Mouse (Mus musculus): Measurements from ENCODE around the gene Piwil4.

GRCm38 (mm10) chr9:14770803-14771471, 30.4 kb upstream of the Piwil4 start, which contains the start of gene 1700012B09Rik:
- TF ChIP-seq CTCF (IDR thresholded peaks at IDR 0.05; ENCODE audit: insufficient read depth, low read depth, low read length) = no peak
- no peak for TF ChIP-seq POLR2A (IDR thresholded peaks at IDR 0.05; ENCODE audit: insufficient read depth, low read depth, low read length)

Data from olfactory bulb, adult 2 months (tissue).